ENCODE assay signal across 8 mouse cellular contexts in genomic region chr11:101763723-101764122, GRCm38 (mm10). TPM values are rescaled to one million over a fixed set of nuclear protein-coding genes. Genes with fewer than 3 reads are reported as not detected.
DNase-seq lines count a peak whose midpoint lies in the region; ATAC-seq lines count a peak whose summit lies in the region.

No protein-coding gene starts in this region.

- H3K27me3 ChIP-seq in limb, embryonic 11.5 days (ENCODE audit: control insufficient read depth, insufficient read depth, low read length), result no peaks in the 10 kb centered on the region
- H3K27me3 ChIP-seq in limb, embryonic 10.5 days (ENCODE audit: low read depth, poor library complexity, severe bottlenecking), result no peaks in the 10 kb centered on the region
- no peaks in the 10 kb centered on the region for H3K27me3 ChIP-seq in hindbrain, embryonic 16.5 days (replicated peaks; ENCODE audit: control insufficient read depth, insufficient read depth, low read length)

- 68% methylated on average over 7 of the region's 7 CpGs for WGBS in limb, embryonic 11.5 days
- 67% methylated on average over 7 of the region's 7 CpGs for WGBS in limb, embryonic 10.5 days
- WGBS in hindbrain, embryonic 16.5 days, result 51% methylated on average over 7 of the region's 7 CpGs

- H3K9ac ChIP-seq in limb, embryonic 11.5 days (ENCODE audit: low read length), result no peak overlapping the region
- H3K9ac ChIP-seq in hindbrain, embryonic 16.5 days (ENCODE audit: low read depth, low read length), result no peak overlapping the region

- peaks cover 36% of the 10 kb centered on the region for H3K36me3 ChIP-seq in limb, embryonic 11.5 days (ENCODE audit: control insufficient read depth, insufficient read depth, low read length)
- H3K36me3 ChIP-seq in limb, embryonic 10.5 days, result peaks cover 98% of the 10 kb centered on the region
- peaks cover 48% of the 10 kb centered on the region for H3K36me3 ChIP-seq in hindbrain, embryonic 16.5 days (ENCODE audit: control insufficient read depth, insufficient read depth, low read length)

- H3K9me3 ChIP-seq in limb, embryonic 11.5 days (ENCODE audit: control insufficient read depth, low read length), result no peaks in the 10 kb centered on the region
- no peaks in the 10 kb centered on the region for H3K9me3 ChIP-seq in limb, embryonic 10.5 days (replicated peaks)
- H3K9me3 ChIP-seq in hindbrain, embryonic 16.5 days (ENCODE audit: control insufficient read depth, low read length), result no peaks in the 10 kb centered on the region

- H3K4me1 ChIP-seq in limb, embryonic 11.5 days (ENCODE audit: control insufficient read depth, insufficient read depth, low read length), result no peaks in the 10 kb centered on the region
- H3K4me1 ChIP-seq in limb, embryonic 10.5 days, result no peaks in the 10 kb centered on the region
- no peaks in the 10 kb centered on the region for H3K4me1 ChIP-seq in hindbrain, embryonic 16.5 days (ENCODE audit: control insufficient read depth, insufficient read depth, low read depth, low read length)

- H3K4me3 ChIP-seq in limb, embryonic 11.5 days (ENCODE audit: low read depth, low read length), result no peak overlapping the region
- H3K4me3 ChIP-seq in limb, embryonic 10.5 days, result no peak overlapping the region
- H3K4me3 ChIP-seq in hindbrain, embryonic 16.5 days (ENCODE audit: low read length), result no peak overlapping the region

- H3K4me2 ChIP-seq in limb, embryonic 11.5 days (ENCODE audit: low read depth, severe bottlenecking), result no peak overlapping the region
- H3K4me2 ChIP-seq in hindbrain, embryonic 16.5 days (ENCODE audit: low read length), result no peak overlapping the region

- ATAC-seq in limb, embryonic 11.5 days (ENCODE audit: insufficient number of reproducible peaks, low FRiP score, low TSS enrichment, low read depth), result no peak
- 0 out of 2 replicates have a peak, but pooled peaks have one; percentile 58 for ATAC-seq in hindbrain, embryonic 16.5 days
- no peak for ATAC-seq in activated CD4-positive, CD25-positive, alpha-beta regulatory T cell, adult 4 months

- DNase-seq in cerebellum, postnatal 10 days, result peak; percentile 53 to 82
- DNase-seq in cerebellum, adult 9-11 months, result no peak
- DNase-seq in limb, embryonic 11.5 days (ENCODE audit: low spot score), result peak; percentile 38
- DNase-seq in limb, embryonic 10.5 days (ENCODE audit: low spot score), result no peak
- peak; percentile 80 for DNase-seq in ZHBTc4 (ENCODE audit: low read depth, low spot score)
- peak; percentile 48 for DNase-seq in retina, postnatal 7 days (ENCODE audit: low read depth, low spot score)

- H3K27ac ChIP-seq in limb, embryonic 11.5 days (replicated peaks; ENCODE audit: low read depth, low read length), result no peak overlapping the region
- H3K27ac ChIP-seq in limb, embryonic 10.5 days, result no peak overlapping the region
- H3K27ac ChIP-seq in hindbrain, embryonic 16.5 days (ENCODE audit: low read depth, low read length), result no peak overlapping the region

RNA-seq across cellular contexts. Expression of gene Etv4, which starts 21.4 kb away (rescaled TPM):
- polyA plus RNA-seq in limb, embryonic 11.5 days (2014; fragmentation: Nextera tagmentation; extraction: Ambion mirVana), result 27.6 and 29.3 TPM in 2 replicates
- 37.8 and 48.3 TPM in 2 replicates for polyA plus RNA-seq in limb, embryonic 10.5 days (2016; fragmentation: Nextera tagmentation; extraction: Ambion mirVana)
- polyA plus RNA-seq in hindbrain, embryonic 16.5 days (2015; fragmentation: Nextera tagmentation; extraction: Ambion mirVana), result 21.7 and 21.8 TPM in 2 replicates
- 1 to 10 TPM in 1 of 2 experiments, not detected in 1; 1.0 TPM for polyA plus RNA-seq in activated CD4-positive, CD25-positive, alpha-beta regulatory T cell, adult 4 months (2017; shearing (Covaris generic))

RNA-seq across cellular contexts. Expression of gene Dhx8, which starts 31.0 kb away (rescaled TPM):
- 52.0 and 61.8 TPM in 2 replicates for polyA plus RNA-seq in limb, embryonic 11.5 days (2014; fragmentation: Nextera tagmentation; extraction: Ambion mirVana)
- 51.7 and 60.5 TPM in 2 replicates for polyA plus RNA-seq in limb, embryonic 10.5 days (2016; fragmentation: Nextera tagmentation; extraction: Ambion mirVana)
- 25.6 and 28.5 TPM in 2 replicates for polyA plus RNA-seq in hindbrain, embryonic 16.5 days (2015; fragmentation: Nextera tagmentation; extraction: Ambion mirVana)
- 10 to 100 TPM; 23.6 to 25.5 TPM for polyA plus RNA-seq in activated CD4-positive, CD25-positive, alpha-beta regulatory T cell, adult 4 months (2017; shearing (Covaris generic))

Comparison
In these comparisons a context has a peak if more than half of its experiments do, and no peak if none do; other contexts are left out.
1. DNase-seq: peak in cerebellum, postnatal 10 days (2 of 2), limb, embryonic 11.5 days (single experiment), ZHBTc4 (single experiment) and retina, postnatal 7 days (single experiment); none in cerebellum, adult 9-11 months (single experiment) and limb, embryonic 10.5 days (single experiment).
2. RNA of gene Etv4, which starts 21.4 kb away (polyA plus RNA-seq): 37.8 to 48.3 TPM in limb, embryonic 10.5 days, 27.6 to 29.3 TPM in limb, embryonic 11.5 days and 21.7 to 21.8 TPM in hindbrain, embryonic 16.5 days; 1.0 TPM in activated CD4-positive, CD25-positive, alpha-beta regulatory T cell, adult 4 months; every median in the first group is over 10 times any median in the second.